Mouse (Mus musculus): ENCODE results near the gene Atp10a. TPM values are rescaled to one million over a fixed set of nuclear protein-coding genes. Genes with fewer than 3 reads are reported as not detected.
A peak's percentile ranks its signal among the peaks of the same experiment; 100 is the strongest.

Gene Atp10a
- polyA plus RNA-seq, 1 experiment from 2014 or later, result 3.2 TPM

- DNase-seq (ENCODE audit: low spot score), result no peak
- H3K36me3 ChIP-seq (ENCODE audit: control insufficient read depth, insufficient read depth, low read length), result no peaks in the 10 kb centered on the region
- H3K4me1 ChIP-seq (replicated peaks; ENCODE audit: control insufficient read depth, insufficient read depth, low read length), result no peaks in the 10 kb centered on the region; the same call in 1 of the 2 replicates
- H3K27ac ChIP-seq (ENCODE audit: low read depth), result no peak overlapping the region
- H3K9ac ChIP-seq (ENCODE audit: low read length), result no peak overlapping the region
- no peaks in the 10 kb centered on the region for H3K9me3 ChIP-seq (ENCODE audit: control insufficient read depth, low read length)
- no peak overlapping the region for H3K4me3 ChIP-seq (ENCODE audit: low read depth, low read length)
- 93% methylated on average over 13 of the region's 13 CpGs for WGBS
- no peaks in the 10 kb centered on the region for H3K27me3 ChIP-seq (replicated peaks; ENCODE audit: control insufficient read depth, insufficient read depth, low read length)
- no peak overlapping the region for H3K4me2 ChIP-seq (ENCODE audit: low read length)
- no peak for ATAC-seq (replicated peaks; ENCODE audit: low FRiP score, low TSS enrichment, low read depth)
Observed at GRCm38 (mm10) chr7:58740196-58740595, 84.2 kb downstream of the Atp10a start.

- no peak for DNase-seq (ENCODE audit: low spot score)
- ATAC-seq (replicated peaks; ENCODE audit: low FRiP score, low TSS enrichment, low read depth), result no peak
Observed at GRCm38 (mm10) chr7:58740842-58741241, 84.9 kb downstream of the Atp10a start.

GRCm38 (mm10) chr7:58742009-58742408, 86.0 kb downstream of the Atp10a start:
- Histone ChIP-seq H3K9me3 (ENCODE audit: control insufficient read depth, low read length) (no peaks in the 10 kb centered on the region), H3K27ac (ENCODE audit: low read depth) (no peak overlapping the region), H3K27me3 (replicated peaks; ENCODE audit: control insufficient read depth, insufficient read depth, low read length) (no peaks in the 10 kb centered on the region), H3K36me3 (ENCODE audit: control insufficient read depth, insufficient read depth, low read length) (no peaks in the 10 kb centered on the region), H3K4me2 (ENCODE audit: low read length) (no peak overlapping the region), H3K4me3 (ENCODE audit: low read depth, low read length) (no peak overlapping the region), H3K9ac (ENCODE audit: low read length) (no peak overlapping the region), H3K4me1 (replicated peaks; ENCODE audit: control insufficient read depth, insufficient read depth, low read length) (no peaks in the 10 kb centered on the region; the same call in 1 of the 2 replicates)
- no peak for ATAC-seq (replicated peaks; ENCODE audit: low FRiP score, low TSS enrichment, low read depth)
- DNase-seq (ENCODE audit: low spot score), result no peak
- WGBS, result 80% methylated on average over 4 of the region's 4 CpGs

More at GRCm38 (mm10) chr7:58740842-58741241, 84.9 kb downstream of the Atp10a start:
- H3K4me1 ChIP-seq (replicated peaks; ENCODE audit: control insufficient read depth, insufficient read depth, low read length), result no peaks in the 10 kb centered on the region; the same call in 1 of the 2 replicates
- H3K27me3 ChIP-seq (replicated peaks; ENCODE audit: control insufficient read depth, insufficient read depth, low read length), result no peaks in the 10 kb centered on the region
- H3K36me3 ChIP-seq (ENCODE audit: control insufficient read depth, insufficient read depth, low read length), result no peaks in the 10 kb centered on the region
- no peak overlapping the region for H3K9ac ChIP-seq (ENCODE audit: low read length)
- 89% methylated on average over 4 of the region's 4 CpGs for WGBS
- no peak overlapping the region for H3K27ac ChIP-seq (ENCODE audit: low read depth)
- H3K4me3 ChIP-seq (ENCODE audit: low read depth, low read length), result no peak overlapping the region
- no peaks in the 10 kb centered on the region for H3K9me3 ChIP-seq (ENCODE audit: control insufficient read depth, low read length)
- H3K4me2 ChIP-seq (ENCODE audit: low read length), result no peak overlapping the region

- Histone ChIP-seq H3K4me2 (ENCODE audit: low read length) (no peak overlapping the region), H3K4me1 (replicated peaks; ENCODE audit: control insufficient read depth, insufficient read depth, low read length) (no peaks in the 10 kb centered on the region; the same call in 1 of the 2 replicates), H3K27ac (ENCODE audit: low read depth) (no peak overlapping the region), H3K9me3 (ENCODE audit: control insufficient read depth, low read length) (no peaks in the 10 kb centered on the region), H3K36me3 (ENCODE audit: control insufficient read depth, insufficient read depth, low read length) (no peaks in the 10 kb centered on the region), H3K4me3 (ENCODE audit: low read depth, low read length) (no peak overlapping the region), H3K9ac (ENCODE audit: low read length) (no peak overlapping the region), H3K27me3 (replicated peaks; ENCODE audit: control insufficient read depth, insufficient read depth, low read length) (no peaks in the 10 kb centered on the region)
- 69% methylated on average over 1 of the region's 1 CpGs for WGBS
- no peak for ATAC-seq (replicated peaks; ENCODE audit: low FRiP score, low TSS enrichment, low read depth)
- no peak for DNase-seq (ENCODE audit: low spot score)
Observed at GRCm38 (mm10) chr7:58742648-58743047, 86.7 kb downstream of the Atp10a start.

- H3K9me3 ChIP-seq (ENCODE audit: control insufficient read depth, low read length), result no peaks in the 10 kb centered on the region
- H3K9ac ChIP-seq (ENCODE audit: low read length), result no peak overlapping the region
- 55% methylated on average over 4 of the region's 4 CpGs for WGBS
- ATAC-seq (replicated peaks; ENCODE audit: low FRiP score, low TSS enrichment, low read depth) (no peak), DNase-seq (ENCODE audit: low spot score) (no peak)
- H3K4me2 ChIP-seq (ENCODE audit: low read length), result no peak overlapping the region
- H3K4me1 ChIP-seq (replicated peaks; ENCODE audit: control insufficient read depth, insufficient read depth, low read length), result no peaks in the 10 kb centered on the region; the same call in 1 of the 2 replicates
- H3K27me3 ChIP-seq (replicated peaks; ENCODE audit: control insufficient read depth, insufficient read depth, low read length), result no peaks in the 10 kb centered on the region
- H3K27ac ChIP-seq (ENCODE audit: low read depth), result no peak overlapping the region
- no peak overlapping the region for H3K4me3 ChIP-seq (ENCODE audit: low read depth, low read length)
- no peaks in the 10 kb centered on the region for H3K36me3 ChIP-seq (ENCODE audit: control insufficient read depth, insufficient read depth, low read length)
Observed at GRCm38 (mm10) chr7:58743362-58744320, 87.7 kb downstream of the Atp10a start.

GRCm38 (mm10) chr7:58746817-58747216, 90.9 kb downstream of the Atp10a start:
- no peak overlapping the region for H3K4me3 ChIP-seq (ENCODE audit: low read depth, low read length)
- peaks cover 6% of the 10 kb centered on the region for H3K4me1 ChIP-seq (replicated peaks; ENCODE audit: control insufficient read depth, insufficient read depth, low read length)
- no peak overlapping the region for H3K27ac ChIP-seq (ENCODE audit: low read depth)
- no peaks in the 10 kb centered on the region for H3K36me3 ChIP-seq (ENCODE audit: control insufficient read depth, insufficient read depth, low read length)
- H3K9me3 ChIP-seq (ENCODE audit: control insufficient read depth, low read length), result no peaks in the 10 kb centered on the region
- WGBS, result 74% methylated on average over 5 of the region's 5 CpGs
- no peak overlapping the region for H3K9ac ChIP-seq (ENCODE audit: low read length)
- no peak for DNase-seq (ENCODE audit: low spot score)
- no peak overlapping the region for H3K4me2 ChIP-seq (ENCODE audit: low read length)
- no peak for ATAC-seq (replicated peaks; ENCODE audit: low FRiP score, low TSS enrichment, low read depth)
- no peaks in the 10 kb centered on the region for H3K27me3 ChIP-seq (replicated peaks; ENCODE audit: control insufficient read depth, insufficient read depth, low read length)

- no peaks in the 10 kb centered on the region for H3K27me3 ChIP-seq (replicated peaks; ENCODE audit: control insufficient read depth, insufficient read depth, low read length)
- 0 out of 2 replicates have a peak, but pooled peaks have one; percentile 47 for ATAC-seq (replicated peaks; ENCODE audit: low FRiP score, low TSS enrichment, low read depth)
Observed at GRCm38 (mm10) chr7:58749904-58750612, 94.1 kb downstream of the Atp10a start.

GRCm38 (mm10) chr7:58752041-58752440, 96.1 kb downstream of the Atp10a start:
- 30% methylated on average over 5 of the region's 5 CpGs for WGBS
- ATAC-seq (replicated peaks; ENCODE audit: low FRiP score, low TSS enrichment, low read depth), result 0 out of 2 replicates have a peak, but pooled peaks have one; percentile 19
- Histone ChIP-seq H3K4me3 (ENCODE audit: low read depth, low read length) (no peak overlapping the region), H3K27me3 (replicated peaks; ENCODE audit: control insufficient read depth, insufficient read depth, low read length) (no peaks in the 10 kb centered on the region), H3K9ac (ENCODE audit: low read length) (no peak overlapping the region), H3K4me1 (replicated peaks; ENCODE audit: control insufficient read depth, insufficient read depth, low read length) (peaks cover 11% of the 10 kb centered on the region), H3K36me3 (ENCODE audit: control insufficient read depth, insufficient read depth, low read length) (no peaks in the 10 kb centered on the region), H3K4me2 (ENCODE audit: low read length) (no peak overlapping the region), H3K27ac (ENCODE audit: low read depth) (no peak overlapping the region), H3K9me3 (ENCODE audit: control insufficient read depth, low read length) (no peaks in the 10 kb centered on the region)
- no peak for DNase-seq (ENCODE audit: low spot score)

More at GRCm38 (mm10) chr7:58749904-58750612, 94.1 kb downstream of the Atp10a start:
- Histone ChIP-seq H3K9ac (ENCODE audit: low read length) (no peak overlapping the region), H3K4me3 (ENCODE audit: low read depth, low read length) (no peak overlapping the region), H3K4me1 (replicated peaks; ENCODE audit: control insufficient read depth, insufficient read depth, low read length) (peaks cover 11% of the 10 kb centered on the region), H3K27ac (ENCODE audit: low read depth) (no peak overlapping the region), H3K4me2 (ENCODE audit: low read length) (no peak overlapping the region), H3K9me3 (ENCODE audit: control insufficient read depth, low read length) (no peaks in the 10 kb centered on the region), H3K36me3 (ENCODE audit: control insufficient read depth, insufficient read depth, low read length) (no peaks in the 10 kb centered on the region)
- 63% methylated on average over 6 of the region's 6 CpGs for WGBS
- no peak for DNase-seq (ENCODE audit: low spot score)
